Mouse (Mus musculus): ENCODE measurements around the gene Lclat1. TPM values are rescaled to one million over a fixed set of nuclear protein-coding genes. Genes with fewer than 3 reads are reported as not detected.
"Not testable (repeated sequence)": the region's sequence is repeated elsewhere in the genome, so short reads cannot be mapped to it uniquely, and the experiment has no call there.

Lclat1 gene
- polyA plus RNA-seq, 1 experiment = 9.2 TPM

- Histone ChIP-seq H3K36me3 (ENCODE audit: control insufficient read depth, insufficient read depth, low read length) (no peaks in the 10 kb centered on the region), H3K4me3 (ENCODE audit: control insufficient read depth, low read depth, low read length) (no peak overlapping the region), H3K27ac (ENCODE audit: control insufficient read depth, insufficient read depth, low read depth, low read length) (no peak overlapping the region), H3K27me3 (ENCODE audit: control insufficient read depth, insufficient read depth, low read length) (no peaks in the 10 kb centered on the region), H3K4me1 (ENCODE audit: control insufficient read depth, insufficient read depth, low read length) (peaks cover 6% of the 10 kb centered on the region)
- TF ChIP-seq CTCF (IDR thresholded peaks at IDR 0.05; ENCODE audit: control insufficient read depth, insufficient read depth, insufficient replicate concordance, low read depth, low read length) (no peak), POLR2A (IDR thresholded peaks at IDR 0.05; ENCODE audit: control insufficient read depth, low read depth, low read length) (no peak)
Observed at GRCm38 (mm10) chr17:73262558-73262957, 154.8 kb downstream of the Lclat1 start.

GRCm38 (mm10) chr17:73263077-73263501 is 155.3 kb downstream of the Lclat1 start:
- Histone ChIP-seq H3K36me3 (ENCODE audit: control insufficient read depth, insufficient read depth, low read length) (no peaks in the 10 kb centered on the region), H3K27ac (ENCODE audit: control insufficient read depth, insufficient read depth, low read depth, low read length) (no peak overlapping the region), H3K27me3 (ENCODE audit: control insufficient read depth, insufficient read depth, low read length) (no peaks in the 10 kb centered on the region), H3K4me1 (ENCODE audit: control insufficient read depth, insufficient read depth, low read length) (peaks cover 6% of the 10 kb centered on the region), H3K4me3 (ENCODE audit: control insufficient read depth, low read depth, low read length) (no peak overlapping the region)
- TF ChIP-seq CTCF (IDR thresholded peaks at IDR 0.05; ENCODE audit: control insufficient read depth, insufficient read depth, insufficient replicate concordance, low read depth, low read length) = no peak
- no peak for TF ChIP-seq POLR2A (IDR thresholded peaks at IDR 0.05; ENCODE audit: control insufficient read depth, low read depth, low read length)

GRCm38 (mm10) chr17:73270871-73271796 is 163.3 kb downstream of the Lclat1 start:
- no peak for TF ChIP-seq POLR2A (IDR thresholded peaks at IDR 0.05; ENCODE audit: control insufficient read depth, low read depth, low read length)
- no peak for TF ChIP-seq CTCF (IDR thresholded peaks at IDR 0.05; ENCODE audit: control insufficient read depth, insufficient read depth, insufficient replicate concordance, low read depth, low read length)
- no peaks in the 10 kb centered on the region for H3K36me3 ChIP-seq (ENCODE audit: control insufficient read depth, insufficient read depth, low read length)
- H3K27me3 ChIP-seq (ENCODE audit: control insufficient read depth, insufficient read depth, low read length) = no peaks in the 10 kb centered on the region
- no peak overlapping the region for H3K27ac ChIP-seq (ENCODE audit: control insufficient read depth, insufficient read depth, low read depth, low read length)
- no peaks in the 10 kb centered on the region for H3K4me1 ChIP-seq (ENCODE audit: control insufficient read depth, insufficient read depth, low read length)
- H3K4me3 ChIP-seq (ENCODE audit: control insufficient read depth, low read depth, low read length) = no peak overlapping the region

GRCm38 (mm10) chr17:73271797-73272600 is 164.2 kb downstream of the Lclat1 start:
- TF ChIP-seq POLR2A (IDR thresholded peaks at IDR 0.05; ENCODE audit: control insufficient read depth, low read depth, low read length) = no peak
- TF ChIP-seq CTCF (IDR thresholded peaks at IDR 0.05; ENCODE audit: control insufficient read depth, insufficient read depth, insufficient replicate concordance, low read depth, low read length) = no peak
- no peak overlapping the region for H3K27ac ChIP-seq (ENCODE audit: control insufficient read depth, insufficient read depth, low read depth, low read length)
- no peak overlapping the region for H3K4me3 ChIP-seq (ENCODE audit: control insufficient read depth, low read depth, low read length)
- no peaks in the 10 kb centered on the region for H3K27me3 ChIP-seq (ENCODE audit: control insufficient read depth, insufficient read depth, low read length)
- no peaks in the 10 kb centered on the region for H3K4me1 ChIP-seq (ENCODE audit: control insufficient read depth, insufficient read depth, low read length)
- no peaks in the 10 kb centered on the region for H3K36me3 ChIP-seq (ENCODE audit: control insufficient read depth, insufficient read depth, low read length)

- H3K27ac ChIP-seq (ENCODE audit: control insufficient read depth, insufficient read depth, low read depth, low read length) = no peak overlapping the region
- H3K4me1 ChIP-seq (ENCODE audit: control insufficient read depth, insufficient read depth, low read length) = no peaks in the 10 kb centered on the region
- H3K4me3 ChIP-seq (ENCODE audit: control insufficient read depth, low read depth, low read length) = no peak overlapping the region
- H3K27me3 ChIP-seq (ENCODE audit: control insufficient read depth, insufficient read depth, low read length) = no peaks in the 10 kb centered on the region
- TF ChIP-seq POLR2A (IDR thresholded peaks at IDR 0.05; ENCODE audit: control insufficient read depth, low read depth, low read length) = no peak
- no peaks in the 10 kb centered on the region for H3K36me3 ChIP-seq (ENCODE audit: control insufficient read depth, insufficient read depth, low read length)
Observed at GRCm38 (mm10) chr17:73273809-73274208, 166.0 kb downstream of the Lclat1 start.

GRCm38 (mm10) chr17:73275066-73275465 is 167.3 kb downstream of the Lclat1 start:
- H3K36me3 ChIP-seq (ENCODE audit: control insufficient read depth, insufficient read depth, low read length) = no peaks in the 10 kb centered on the region
- no peaks in the 10 kb centered on the region for H3K27me3 ChIP-seq (ENCODE audit: control insufficient read depth, insufficient read depth, low read length)
- TF ChIP-seq CTCF (IDR thresholded peaks at IDR 0.05; ENCODE audit: control insufficient read depth, insufficient read depth, insufficient replicate concordance, low read depth, low read length) (no peak), POLR2A (IDR thresholded peaks at IDR 0.05; ENCODE audit: control insufficient read depth, low read depth, low read length) (no peak)

GRCm38 (mm10) chr17:73277770-73278169 is 170.0 kb downstream of the Lclat1 start:
- no peak overlapping the region for H3K27ac ChIP-seq (ENCODE audit: control insufficient read depth, insufficient read depth, low read depth, low read length)
- TF ChIP-seq POLR2A (IDR thresholded peaks at IDR 0.05; ENCODE audit: control insufficient read depth, low read depth, low read length) (no peak), CTCF (IDR thresholded peaks at IDR 0.05; ENCODE audit: control insufficient read depth, insufficient read depth, insufficient replicate concordance, low read depth, low read length) (no peak; the same call in 1 of the 2 replicates)
- no peaks in the 10 kb centered on the region for H3K36me3 ChIP-seq (ENCODE audit: control insufficient read depth, insufficient read depth, low read length)
- H3K4me3 ChIP-seq (ENCODE audit: control insufficient read depth, low read depth, low read length) = no peak overlapping the region
- H3K27me3 ChIP-seq (ENCODE audit: control insufficient read depth, insufficient read depth, low read length) = no peaks in the 10 kb centered on the region
- H3K4me1 ChIP-seq (ENCODE audit: control insufficient read depth, insufficient read depth, low read length) = no peaks in the 10 kb centered on the region

More at GRCm38 (mm10) chr17:73275066-73275465, 167.3 kb downstream of the Lclat1 start:
- Histone ChIP-seq H3K4me3 (ENCODE audit: control insufficient read depth, low read depth, low read length) (no peak overlapping the region), H3K4me1 (ENCODE audit: control insufficient read depth, insufficient read depth, low read length) (no peaks in the 10 kb centered on the region), H3K27ac (ENCODE audit: control insufficient read depth, insufficient read depth, low read depth, low read length) (no peak overlapping the region)

- not testable (repeated sequence) for H3K4me3 ChIP-seq (ENCODE audit: control insufficient read depth, low read depth, low read length); H3K27ac ChIP-seq (ENCODE audit: control insufficient read depth, insufficient read depth, low read depth, low read length); H3K36me3 ChIP-seq (ENCODE audit: control insufficient read depth, insufficient read depth, low read length); H3K4me1 ChIP-seq (ENCODE audit: control insufficient read depth, insufficient read depth, low read length); H3K27me3 ChIP-seq (ENCODE audit: control insufficient read depth, insufficient read depth, low read length)
Observed at GRCm38 (mm10) chr17:73282702-73283101, 174.9 kb downstream of the Lclat1 start.

Data from testis, adult 2 months (tissue).